8 mouse cellular contexts compared by ENCODE assay signal in the genomic region with DNA sequence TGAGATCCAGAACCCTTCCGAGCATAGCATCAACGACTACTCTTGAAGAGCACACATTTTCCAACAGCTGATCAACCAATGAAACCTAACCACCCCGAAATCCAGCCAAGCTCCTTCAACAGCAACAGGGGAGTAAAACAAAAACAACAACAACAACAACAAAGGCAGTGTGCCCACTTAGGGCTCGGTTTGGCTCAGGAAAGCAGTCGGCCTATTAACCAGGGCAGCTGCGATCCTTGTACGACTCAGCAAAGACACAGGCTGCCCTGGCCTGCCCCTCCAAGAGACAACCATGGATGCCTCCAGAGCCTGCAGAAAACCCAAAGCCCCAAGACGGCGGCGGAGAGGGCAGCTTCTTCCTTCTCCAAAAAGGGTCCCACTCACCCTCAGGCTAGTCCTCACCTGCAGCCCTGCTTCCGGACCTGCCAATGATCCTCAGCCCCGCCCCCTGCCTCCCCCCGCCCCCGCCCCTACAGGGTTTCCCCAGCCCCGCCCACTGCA. TPM values are rescaled to one million over a fixed set of nuclear protein-coding genes. Genes with fewer than 3 reads are reported as not detected.
DNase-seq lines count a peak whose midpoint lies in the region; ATAC-seq and TF ChIP-seq lines count a peak whose summit lies in the region.

No protein-coding gene starts in this region.

- no peak for DNase-seq in heart, adult 9 months (ENCODE audit: low spot score in 2 of 2)
- DNase-seq in liver, embryonic 13.5 days: no peak
- no peak for DNase-seq in ovary, postnatal 10 days (ENCODE audit: low spot score)
- no peak for DNase-seq in MN1 (ENCODE audit: low spot score)
- DNase-seq in right cerebral cortex, adult 2 months (ENCODE audit: low spot score in 2 of 2): no peak

- H3K27ac ChIP-seq in heart, embryonic 11.5 days (ENCODE audit: low read depth, low read length): no peak overlapping the region
- H3K27ac ChIP-seq in ES-Bruce4 (ENCODE audit: insufficient read depth, low read length): no peak overlapping the region
- H3K27ac ChIP-seq in forebrain, embryonic 16.5 days (ENCODE audit: low read length): peak overlapping the region; percentile 99
- H3K27ac ChIP-seq in liver, embryonic 13.5 days: no peak overlapping the region

- no peaks in the 10 kb centered on the region for H3K27me3 ChIP-seq in heart, embryonic 11.5 days (ENCODE audit: control insufficient read depth, insufficient read depth, low read length)
- H3K27me3 ChIP-seq in ES-Bruce4 (ENCODE audit: control insufficient read depth, insufficient read depth, low read length, poor library complexity, severe bottlenecking): no peaks in the 10 kb centered on the region
- H3K27me3 ChIP-seq in forebrain, embryonic 16.5 days (replicated peaks; ENCODE audit: control insufficient read depth, insufficient read depth, low read length): no peaks in the 10 kb centered on the region
- H3K27me3 ChIP-seq in liver, embryonic 13.5 days: 0 out of 2 replicates have a peak, but pooled peaks cover 2% of the 10 kb centered on the region

- peaks cover 4% of the 10 kb centered on the region; the same call in 1 of the 2 replicates for H3K4me1 ChIP-seq in heart, embryonic 11.5 days (ENCODE audit: control insufficient read depth, insufficient read depth, low read length)
- H3K4me1 ChIP-seq in ES-Bruce4 (ENCODE audit: control insufficient read depth, insufficient read depth, low read length): no peaks in the 10 kb centered on the region
- H3K4me1 ChIP-seq in forebrain, embryonic 16.5 days (replicated peaks; ENCODE audit: control insufficient read depth, insufficient read depth, low read length): peaks cover 44% of the 10 kb centered on the region
- peaks cover 15% of the 10 kb centered on the region for H3K4me1 ChIP-seq in liver, embryonic 13.5 days (replicated peaks)

- H3K9ac ChIP-seq in heart, embryonic 11.5 days (ENCODE audit: low read depth, low read length): no peak overlapping the region
- peak overlapping the region; percentile 80 for H3K9ac ChIP-seq in ES-Bruce4 (ENCODE audit: low read depth, poor library complexity, severe bottlenecking)
- H3K9ac ChIP-seq in forebrain, embryonic 16.5 days (replicated peaks; ENCODE audit: low read depth, low read length): peak overlapping the region; percentile 85
- peak overlapping the region; percentile 13 for H3K9ac ChIP-seq in liver, embryonic 13.5 days

- TF ChIP-seq CTCF in ES-Bruce4 (IDR thresholded peaks at IDR 0.05; ENCODE audit: low read depth, low read length): no peak

- H3K4me2 ChIP-seq in heart, embryonic 11.5 days: peak overlapping the region; percentile 72
- H3K4me2 ChIP-seq in forebrain, embryonic 16.5 days (ENCODE audit: low read length): peak overlapping the region; percentile 77
- peak overlapping the region; percentile 85 for H3K4me2 ChIP-seq in liver, embryonic 13.5 days

- TF ChIP-seq POLR2A in ES-Bruce4 (IDR thresholded peaks at IDR 0.05; ENCODE audit: insufficient read depth, low read length): no peak

- TF ChIP-seq EP300 in ES-Bruce4 (IDR thresholded peaks at IDR 0.05; ENCODE audit: insufficient read depth, low read depth, low read length): no peak

- no peaks in the 10 kb centered on the region for H3K9me3 ChIP-seq in heart, embryonic 11.5 days (replicated peaks; ENCODE audit: control insufficient read depth, low read length)
- H3K9me3 ChIP-seq in ES-Bruce4 (replicated peaks; ENCODE audit: control insufficient read depth, insufficient read depth, low read length, poor library complexity, severe bottlenecking): no peaks in the 10 kb centered on the region
- no peaks in the 10 kb centered on the region for H3K9me3 ChIP-seq in forebrain, embryonic 16.5 days (ENCODE audit: control insufficient read depth, low read length)
- no peaks in the 10 kb centered on the region for H3K9me3 ChIP-seq in liver, embryonic 13.5 days (replicated peaks)

- peak; percentile 21; the same call in 1 of the 2 replicates for ATAC-seq in heart, embryonic 11.5 days (replicated peaks; ENCODE audit: insufficient number of reproducible peaks, low FRiP score, low TSS enrichment)
- peak; percentile 11 for ATAC-seq in forebrain, embryonic 16.5 days
- peak; percentile 19 for ATAC-seq in liver, embryonic 13.5 days (ENCODE audit: low read depth)

- 17% methylated on average over 11 of the region's 15 CpGs for WGBS in heart, embryonic 11.5 days (ENCODE audit: insufficient replicate concordance)
- WGBS in forebrain, embryonic 16.5 days: 4% methylated on average over 12 of the region's 15 CpGs
- 15% methylated on average over 14 of the region's 15 CpGs for WGBS in liver, embryonic 13.5 days (ENCODE audit: insufficient replicate concordance)

- no peaks in the 10 kb centered on the region for H3K36me3 ChIP-seq in heart, embryonic 11.5 days (ENCODE audit: control insufficient read depth, insufficient read depth, low read length)
- H3K36me3 ChIP-seq in ES-Bruce4 (ENCODE audit: control insufficient read depth, insufficient read depth, low read length, poor library complexity, severe bottlenecking): no peaks in the 10 kb centered on the region
- no peaks in the 10 kb centered on the region for H3K36me3 ChIP-seq in forebrain, embryonic 16.5 days (ENCODE audit: control insufficient read depth, insufficient read depth)
- H3K36me3 ChIP-seq in liver, embryonic 13.5 days: no peaks in the 10 kb centered on the region

- peak overlapping the region; percentile 67 for H3K4me3 ChIP-seq in heart, embryonic 11.5 days (ENCODE audit: low read depth, low read length)
- peak overlapping the region; percentile 70 for H3K4me3 ChIP-seq in ES-Bruce4 (ENCODE audit: low read depth, low read length)
- H3K4me3 ChIP-seq in forebrain, embryonic 16.5 days (replicated peaks; ENCODE audit: low read length): peak overlapping the region; percentile 88
- H3K4me3 ChIP-seq in liver, embryonic 13.5 days (replicated peaks): peak overlapping the region; percentile 69

RNA-seq across cellular contexts. Expression of gene Ralgps1, which starts 1.0 kb away (rescaled TPM):
- polyA plus RNA-seq in heart, embryonic 11.5 days (2014; fragmentation: Nextera tagmentation; extraction: Ambion mirVana): 6.5 and 6.6 TPM in 2 replicates
- 16.5 and 17.0 TPM in 2 replicates for polyA plus RNA-seq in ES-Bruce4 (2011; ENCODE audit: insufficient read depth, insufficient read length, low read depth, missing spikeins)
- 44.8 and 50.4 TPM in 2 replicates for polyA plus RNA-seq in forebrain, embryonic 16.5 days (2015; fragmentation: Nextera tagmentation; extraction: Ambion mirVana)
- polyA plus RNA-seq in liver, embryonic 13.5 days (2015; fragmentation: Nextera tagmentation; extraction: Ambion mirVana): 0.63 TPM in 2 replicates
